Mouse (Mus musculus): Measurements from ENCODE around the gene Lpar1. TPM values are rescaled to one million over a fixed set of nuclear protein-coding genes. Genes with fewer than 3 reads are reported as not detected.

Gene Lpar1
- polyA plus RNA-seq, 2 experiments, result 0.99 to 2.5 TPM

GRCm38 (mm10) chr4:58465586-58465985 is 88.1 kb downstream of the Lpar1 start:
- no peaks in the 10 kb centered on the region for H3K27me3 ChIP-seq (ENCODE audit: control insufficient read depth, insufficient read depth, low read length)
- H3K4me2 ChIP-seq (ENCODE audit: low read depth), result no peak overlapping the region
- ATAC-seq (ENCODE audit: insufficient read depth) (no peak), DNase-seq (ENCODE audit: low read depth in 3 of 3, low spot score in 3 of 3) (no peak)
- WGBS (ENCODE audit: insufficient replicate concordance), result 66% methylated on average over 5 of the region's 5 CpGs
- no peak for TF ChIP-seq CTCF (IDR thresholded peaks at IDR 0.05; ENCODE audit: low read depth)
- TF ChIP-seq EP300 (IDR thresholded peaks at IDR 0.05; ENCODE audit: low read depth), result no peak
- no peak overlapping the region for H3K4me3 ChIP-seq (ENCODE audit: insufficient read depth in 1 of 2, low read depth in 2 of 2, low read length in 2 of 2)
- no peaks in the 10 kb centered on the region for H3K9me3 ChIP-seq (ENCODE audit: control insufficient read depth, low read length)
- no peaks in the 10 kb centered on the region for H3K36me3 ChIP-seq (replicated peaks; ENCODE audit: control insufficient read depth, insufficient read depth, low read depth)
- no peak overlapping the region for H3K27ac ChIP-seq
- no peaks in the 10 kb centered on the region for H3K4me1 ChIP-seq (replicated peaks; ENCODE audit: control insufficient read depth in 2 of 2, insufficient read depth in 2 of 2, low read length in 1 of 2)
- no peak overlapping the region for H3K9ac ChIP-seq (replicated peaks)

- TF ChIP-seq CTCF (IDR thresholded peaks at IDR 0.05; ENCODE audit: low read depth) (no peak), EP300 (IDR thresholded peaks at IDR 0.05; ENCODE audit: low read depth) (no peak)
- Histone ChIP-seq H3K9ac (replicated peaks) (no peak overlapping the region), H3K4me2 (ENCODE audit: low read depth) (no peak overlapping the region), H3K4me3 (ENCODE audit: insufficient read depth in 1 of 2, low read depth in 2 of 2, low read length in 2 of 2) (no peak overlapping the region), H3K9me3 (ENCODE audit: control insufficient read depth, low read length) (no peaks in the 10 kb centered on the region), H3K27ac (no peak overlapping the region), H3K27me3 (ENCODE audit: control insufficient read depth, insufficient read depth, low read length) (no peaks in the 10 kb centered on the region), H3K4me1 (replicated peaks; ENCODE audit: control insufficient read depth in 2 of 2, insufficient read depth in 2 of 2, low read length in 1 of 2) (no peaks in the 10 kb centered on the region), H3K36me3 (replicated peaks; ENCODE audit: control insufficient read depth, insufficient read depth, low read depth) (no peaks in the 10 kb centered on the region)
- ATAC-seq (ENCODE audit: insufficient read depth) (no peak), DNase-seq (ENCODE audit: low read depth in 3 of 3, low spot score in 3 of 3) (no peak)
- 58% methylated on average over 13 of the region's 13 CpGs for WGBS (ENCODE audit: insufficient replicate concordance)
These were observed 89.1 kb downstream of the Lpar1 start for GRCm38 (mm10) chr4:58464390-58465164.

- Histone ChIP-seq H3K9me3 (ENCODE audit: control insufficient read depth, low read length) (no peaks in the 10 kb centered on the region), H3K27ac (no peak overlapping the region), H3K4me3 (ENCODE audit: insufficient read depth in 1 of 2, low read depth in 2 of 2, low read length in 2 of 2) (no peak overlapping the region), H3K4me1 (replicated peaks; ENCODE audit: control insufficient read depth in 2 of 2, insufficient read depth in 2 of 2, low read length in 1 of 2) (no peaks in the 10 kb centered on the region), H3K36me3 (replicated peaks; ENCODE audit: control insufficient read depth, insufficient read depth, low read depth) (no peaks in the 10 kb centered on the region), H3K27me3 (ENCODE audit: control insufficient read depth, insufficient read depth, low read length) (no peaks in the 10 kb centered on the region), H3K4me2 (ENCODE audit: low read depth) (no peak overlapping the region), H3K9ac (replicated peaks) (no peak overlapping the region)
- no peak for DNase-seq (ENCODE audit: low read depth in 3 of 3, low spot score in 3 of 3)
- 23% methylated on average over 5 of the region's 5 CpGs for WGBS (ENCODE audit: insufficient replicate concordance)
- ATAC-seq (ENCODE audit: insufficient read depth), result no peak
- TF ChIP-seq EP300 (IDR thresholded peaks at IDR 0.05; ENCODE audit: low read depth) (no peak), CTCF (IDR thresholded peaks at IDR 0.05; ENCODE audit: low read depth) (no peak)
These were observed 90.7 kb downstream of the Lpar1 start for GRCm38 (mm10) chr4:58462990-58463389.

- Histone ChIP-seq H3K27ac (no peak overlapping the region), H3K9ac (replicated peaks) (no peak overlapping the region), H3K4me2 (ENCODE audit: low read depth) (no peak overlapping the region), H3K4me1 (replicated peaks; ENCODE audit: control insufficient read depth in 2 of 2, insufficient read depth in 2 of 2, low read length in 1 of 2) (no peaks in the 10 kb centered on the region), H3K27me3 (ENCODE audit: control insufficient read depth, insufficient read depth, low read length) (no peaks in the 10 kb centered on the region), H3K9me3 (ENCODE audit: control insufficient read depth, low read length) (no peaks in the 10 kb centered on the region), H3K4me3 (ENCODE audit: insufficient read depth in 1 of 2, low read depth in 2 of 2, low read length in 2 of 2) (no peak overlapping the region), H3K36me3 (replicated peaks; ENCODE audit: control insufficient read depth, insufficient read depth, low read depth) (no peaks in the 10 kb centered on the region)
- TF ChIP-seq EP300 (IDR thresholded peaks at IDR 0.05; ENCODE audit: low read depth), result no peak
- no peak for TF ChIP-seq CTCF (IDR thresholded peaks at IDR 0.05; ENCODE audit: low read depth)
- DNase-seq (ENCODE audit: low read depth in 3 of 3, low spot score in 3 of 3), result no peak
- 63% methylated on average over 2 of the region's 2 CpGs for WGBS (ENCODE audit: insufficient replicate concordance)
- ATAC-seq (ENCODE audit: insufficient read depth), result no peak
These were observed 91.1 kb downstream of the Lpar1 start for GRCm38 (mm10) chr4:58462586-58462985.

DNA sequence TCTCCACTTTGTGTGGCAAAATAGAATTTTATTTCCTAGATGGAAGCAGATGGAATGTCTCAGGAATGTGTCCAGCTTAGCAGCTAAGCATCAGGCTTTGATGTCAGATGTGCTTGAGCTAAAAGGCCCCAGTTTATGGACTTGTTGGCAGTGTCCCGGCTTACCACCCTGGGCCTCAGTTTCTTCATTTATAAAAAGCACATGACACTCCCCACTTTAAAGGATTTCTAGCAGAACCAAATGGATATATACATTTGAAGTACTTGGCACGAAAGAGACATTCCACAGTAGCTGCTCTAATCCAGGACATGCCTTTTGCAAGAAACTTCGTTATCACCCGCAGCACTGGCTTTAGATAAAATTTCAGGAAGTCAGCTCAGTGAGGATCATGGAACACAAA is 100.4 kb downstream of the Lpar1 start:
- Histone ChIP-seq H3K4me1 (replicated peaks; ENCODE audit: control insufficient read depth in 2 of 2, insufficient read depth in 2 of 2, low read length in 1 of 2) (no peaks in the 10 kb centered on the region), H3K27ac (no peak overlapping the region), H3K9ac (replicated peaks) (no peak overlapping the region), H3K27me3 (ENCODE audit: control insufficient read depth, insufficient read depth, low read length) (no peaks in the 10 kb centered on the region), H3K4me2 (ENCODE audit: low read depth) (no peak overlapping the region), H3K4me3 (ENCODE audit: insufficient read depth in 1 of 2, low read depth in 2 of 2, low read length in 2 of 2) (no peak overlapping the region), H3K9me3 (ENCODE audit: control insufficient read depth, low read length) (no peaks in the 10 kb centered on the region), H3K36me3 (replicated peaks; ENCODE audit: control insufficient read depth, insufficient read depth, low read depth) (no peaks in the 10 kb centered on the region)
- no peak for TF ChIP-seq EP300 (IDR thresholded peaks at IDR 0.05; ENCODE audit: low read depth)
- no peak for TF ChIP-seq CTCF (IDR thresholded peaks at IDR 0.05; ENCODE audit: low read depth)
- DNase-seq (ENCODE audit: low read depth in 3 of 3, low spot score in 3 of 3), result no peak
- WGBS (ENCODE audit: insufficient replicate concordance), result 34% methylated on average over 4 of the region's 4 CpGs
- ATAC-seq (ENCODE audit: insufficient read depth), result no peak
